Mouse (Mus musculus): ENCODE measurements around the gene Sapcd2. TPM values are rescaled to one million over a fixed set of nuclear protein-coding genes. Genes with fewer than 3 reads are reported as not detected.

The Sapcd2 gene
- polyA plus RNA-seq, 1 experiment from 2014 or later = 37.6 TPM

DNA sequence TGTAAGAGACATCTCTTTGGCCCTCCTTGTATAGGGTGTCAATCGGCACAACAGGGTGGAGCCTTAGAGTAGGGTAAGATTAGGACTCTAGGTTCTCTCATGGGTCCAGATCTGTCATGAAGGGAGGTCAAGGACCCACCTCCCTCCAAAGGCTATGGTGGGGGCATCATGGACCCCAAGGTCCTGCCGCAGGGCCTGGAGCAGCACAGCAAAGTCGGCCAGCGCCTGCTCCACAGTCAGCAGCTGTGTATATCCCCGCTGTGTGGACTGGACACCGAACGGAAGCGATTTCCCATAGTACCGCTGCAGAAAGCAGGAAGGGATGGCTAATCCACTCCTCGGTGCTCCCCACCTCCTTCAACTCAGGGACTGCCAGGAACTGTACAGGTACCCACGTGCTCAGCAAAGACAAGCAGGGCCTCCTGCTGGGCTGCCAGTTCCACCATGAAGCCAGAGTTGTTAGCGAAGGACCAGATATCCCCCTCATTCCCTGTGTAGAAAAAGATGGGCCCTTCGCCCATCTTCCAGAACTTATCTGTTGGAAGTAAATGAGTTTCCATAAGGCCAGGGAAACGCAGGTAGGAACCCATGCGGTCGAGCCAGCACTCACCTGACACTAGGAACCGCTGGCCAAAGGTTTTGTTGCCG lies 16.6 kb upstream of the Sapcd2 start:
- Histone ChIP-seq H3K27me3 (replicated peaks) (no peaks in the 10 kb centered on the region), H3K4me1 (peaks cover 18% of the 10 kb centered on the region), H3K9me3 (no peaks in the 10 kb centered on the region), H3K4me2 (peak overlapping the region; percentile 87), H3K36me3 (peaks cover 24% of the 10 kb centered on the region), H3K4me3 (replicated peaks) (peak overlapping the region; percentile 54), H3K27ac (no peak overlapping the region), H3K9ac (peak overlapping the region; percentile 60; the same call in 1 of the 2 replicates)
- 35% methylated on average over 18 of the region's 18 CpGs for WGBS
- ATAC-seq (ENCODE audit: insufficient read depth, low FRiP score, low read depth) = no peak

DNA sequence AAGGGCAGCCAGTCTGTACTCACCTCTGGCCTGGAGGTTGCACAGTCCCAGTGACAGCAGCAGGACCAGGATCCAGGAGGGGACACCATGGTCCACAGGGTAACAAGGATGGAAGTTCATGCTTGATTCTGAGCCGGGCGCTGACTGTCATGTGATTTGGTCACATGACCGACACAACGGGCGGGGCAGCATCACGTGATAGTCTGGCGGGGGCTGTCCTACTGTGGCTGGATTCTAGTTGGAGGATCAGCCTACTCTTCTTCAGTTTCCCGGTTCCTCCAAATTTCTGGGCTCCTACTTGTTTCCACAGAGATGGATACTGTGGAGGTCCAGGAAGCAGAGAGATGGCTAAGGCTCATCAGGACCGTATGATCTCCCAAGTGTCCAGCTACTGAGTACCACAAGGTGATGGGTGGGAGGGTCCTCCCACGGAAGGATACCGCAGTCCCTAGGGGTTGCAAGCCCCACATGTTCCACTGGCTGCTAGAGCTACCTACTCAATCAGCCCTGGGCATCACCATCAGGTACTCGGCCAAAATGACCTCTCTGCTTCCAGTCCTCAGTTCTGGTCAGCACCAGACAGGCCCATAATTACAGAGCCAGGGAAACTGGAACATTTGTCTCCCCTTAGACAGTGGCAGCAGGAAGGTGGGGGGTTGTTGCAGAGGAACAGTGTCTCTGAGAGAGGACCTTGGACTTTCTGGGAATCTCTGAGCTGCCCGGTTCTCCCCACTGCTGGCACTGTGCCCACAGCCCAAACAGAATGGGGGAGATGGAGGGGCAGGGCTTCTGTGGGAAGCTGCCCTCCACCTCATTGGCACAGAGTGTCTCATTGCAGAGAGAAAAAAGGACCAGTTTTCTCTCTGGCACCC lies 15.7 kb upstream of the Sapcd2 start, which contains the start of gene Dpp7:
Gene Dpp7 (minus strand): TSS at position 152 of the 872 bp plus-strand sequence.
- peak within 1 kb of the TSS; percentile 60; the same call in 1 of the 2 replicates for H3K9ac ChIP-seq
- H3K4me1 ChIP-seq = peaks cover 18% of the 10 kb centered on the region
- WGBS = 4% methylated on average over 13 of the region's 13 CpGs
- H3K27ac ChIP-seq = no peak within 1 kb of the TSS
- H3K27me3 ChIP-seq (replicated peaks) = no peaks in the 10 kb centered on the region
- no peaks in the 10 kb centered on the region for H3K9me3 ChIP-seq
- peak within 1 kb of the TSS; percentile 54 for H3K4me3 ChIP-seq (replicated peaks)
- H3K36me3 ChIP-seq = peaks cover 17% of the 10 kb centered on the region; the same call in 1 of the 2 replicates
- ATAC-seq (ENCODE audit: insufficient read depth, low FRiP score, low read depth) = peak; percentile 78
- peak within 1 kb of the TSS; percentile 87 for H3K4me2 ChIP-seq

DNA sequence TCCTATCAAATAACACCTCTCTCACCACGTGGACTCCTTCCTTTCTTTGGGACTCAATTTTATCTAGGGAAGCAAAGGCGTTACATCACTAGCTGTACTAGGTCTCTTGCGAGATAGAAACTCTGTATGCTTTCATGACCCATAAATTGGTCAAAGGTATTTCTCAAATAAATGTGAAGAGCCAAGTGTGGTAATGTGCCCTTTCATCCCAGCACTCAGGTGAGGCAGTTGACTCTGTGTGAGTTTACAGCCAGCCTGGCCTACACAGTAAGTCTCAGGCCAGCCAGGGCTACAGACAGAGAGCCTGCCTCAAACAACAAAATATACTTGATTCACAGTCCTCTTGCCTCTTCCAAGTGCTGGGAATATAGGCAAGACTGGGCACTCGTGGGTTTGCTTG lies 12.3 kb upstream of the Sapcd2 start:
- Histone ChIP-seq H3K9ac (no peak overlapping the region), H3K27me3 (replicated peaks) (0 out of 2 replicates have a peak, but pooled peaks cover 7% of the 10 kb centered on the region), H3K4me2 (no peak overlapping the region), H3K27ac (no peak overlapping the region), H3K4me1 (peaks cover 34% of the 10 kb centered on the region), H3K9me3 (no peaks in the 10 kb centered on the region), H3K4me3 (replicated peaks) (no peak overlapping the region), H3K36me3 (no peaks in the 10 kb centered on the region)
- ATAC-seq (ENCODE audit: insufficient read depth, low FRiP score, low read depth) = no peak
- WGBS = 79% methylated on average over 4 of the region's 4 CpGs

DNA sequence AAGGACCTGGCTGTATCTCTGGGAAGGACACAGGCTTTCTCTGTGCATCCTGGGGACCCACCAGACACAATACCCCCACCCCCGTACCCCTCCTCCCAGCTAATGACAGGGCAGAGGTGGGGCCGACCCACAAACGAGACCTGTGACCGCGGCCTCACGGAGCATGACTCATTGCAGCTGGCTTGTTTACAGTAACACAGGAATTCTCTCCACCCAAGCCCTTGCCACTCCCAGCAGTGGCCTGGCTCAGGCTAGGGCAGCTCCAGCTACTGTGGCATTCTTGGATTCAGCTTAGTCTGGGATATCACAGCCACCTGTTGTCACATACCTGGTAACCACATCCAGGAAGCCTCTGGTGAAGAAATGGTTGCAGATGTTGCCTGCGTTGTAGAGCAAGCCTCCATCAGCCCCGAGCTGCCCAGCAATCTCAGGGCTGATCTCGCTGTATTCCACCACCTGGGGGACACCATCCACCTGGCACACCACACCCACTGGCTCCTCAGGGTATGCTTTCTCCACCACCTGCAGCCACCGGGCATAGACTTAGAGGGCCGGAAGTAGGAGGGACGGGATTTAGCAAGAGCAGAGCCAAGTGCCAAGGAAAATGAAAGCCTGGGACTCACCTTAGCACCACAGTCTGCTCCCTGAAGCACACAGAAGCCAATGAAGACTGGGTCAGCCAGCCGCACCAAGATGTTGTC lies 8.5 kb upstream of the Sapcd2 start:
- peaks cover 20% of the 10 kb centered on the region for H3K4me1 ChIP-seq
- H3K4me3 ChIP-seq (replicated peaks) = peak overlapping the region; percentile 66; the same call in 1 of the 2 replicates
- H3K36me3 ChIP-seq = no peaks in the 10 kb centered on the region
- H3K9ac ChIP-seq = no peak overlapping the region
- 42% methylated on average over 13 of the region's 13 CpGs for WGBS
- peak overlapping the region; percentile 57; the same call in 1 of the 2 replicates for H3K27ac ChIP-seq
- ATAC-seq (ENCODE audit: insufficient read depth, low FRiP score, low read depth) = peak; percentile 55
- H3K27me3 ChIP-seq (replicated peaks) = 0 out of 2 replicates have a peak, but pooled peaks cover 7% of the 10 kb centered on the region
- no peaks in the 10 kb centered on the region for H3K9me3 ChIP-seq
- H3K4me2 ChIP-seq = peak overlapping the region; percentile 97

DNA sequence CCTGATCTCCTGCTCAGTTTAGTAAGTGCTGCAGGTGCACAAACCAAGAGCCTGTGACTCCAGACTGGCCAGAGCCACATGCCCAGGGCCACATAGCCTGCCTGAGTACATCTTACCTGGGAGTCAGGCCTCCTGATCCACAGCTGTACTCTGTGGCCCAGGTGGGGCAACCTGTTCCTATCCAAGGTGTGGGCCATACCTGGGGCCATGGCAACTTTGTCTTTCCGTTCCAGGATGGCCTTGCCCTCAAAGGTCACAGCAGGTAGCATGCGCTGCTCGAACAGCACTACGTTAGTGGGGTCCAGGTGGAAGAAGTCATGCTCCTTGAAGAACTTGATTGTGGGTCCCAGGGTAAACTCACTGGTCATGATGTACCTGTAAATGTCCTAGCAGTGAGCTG lies 7.8 kb upstream of the Sapcd2 start:
- WGBS = 87% methylated on average over 4 of the region's 4 CpGs
- peak overlapping the region; percentile 66 for H3K4me3 ChIP-seq (replicated peaks)
- H3K27me3 ChIP-seq (replicated peaks) = 0 out of 2 replicates have a peak, but pooled peaks cover 7% of the 10 kb centered on the region
- peak overlapping the region; percentile 97 for H3K4me2 ChIP-seq
- H3K9me3 ChIP-seq = no peaks in the 10 kb centered on the region
- no peak overlapping the region for H3K27ac ChIP-seq
- no peak overlapping the region for H3K9ac ChIP-seq
- H3K36me3 ChIP-seq = no peaks in the 10 kb centered on the region
- ATAC-seq (ENCODE audit: insufficient read depth, low FRiP score, low read depth) = no peak
- H3K4me1 ChIP-seq = peaks cover 20% of the 10 kb centered on the region

DNA sequence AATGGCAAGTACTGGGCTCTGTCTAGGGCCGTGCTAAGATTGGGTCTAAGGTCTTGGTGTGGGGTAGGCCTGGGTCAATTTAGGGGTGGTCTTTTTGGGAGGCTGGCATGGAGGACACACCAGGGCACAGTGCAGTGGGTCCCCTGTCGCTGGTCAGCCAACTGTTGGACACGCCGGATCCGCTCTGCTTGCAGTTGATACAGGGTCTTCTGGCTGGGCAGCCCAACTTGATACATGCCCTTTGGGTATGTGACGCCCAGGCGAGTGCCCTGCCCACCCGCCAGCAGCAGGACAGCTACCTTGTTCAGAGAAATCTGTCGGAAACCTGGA lies 7.4 kb upstream of the Sapcd2 start:
- no peak for ATAC-seq (ENCODE audit: insufficient read depth, low FRiP score, low read depth)
- Histone ChIP-seq H3K27ac (0 out of 2 replicates have a peak overlapping the region, but pooled peaks have one; percentile 76), H3K4me3 (replicated peaks) (peak overlapping the region; percentile 66), H3K27me3 (replicated peaks) (0 out of 2 replicates have a peak, but pooled peaks cover 7% of the 10 kb centered on the region), H3K9ac (peak overlapping the region; percentile 84), H3K36me3 (no peaks in the 10 kb centered on the region), H3K4me2 (peak overlapping the region; percentile 97), H3K4me1 (peaks cover 20% of the 10 kb centered on the region), H3K9me3 (no peaks in the 10 kb centered on the region)
- 37% methylated on average over 9 of the region's 9 CpGs for WGBS

DNA sequence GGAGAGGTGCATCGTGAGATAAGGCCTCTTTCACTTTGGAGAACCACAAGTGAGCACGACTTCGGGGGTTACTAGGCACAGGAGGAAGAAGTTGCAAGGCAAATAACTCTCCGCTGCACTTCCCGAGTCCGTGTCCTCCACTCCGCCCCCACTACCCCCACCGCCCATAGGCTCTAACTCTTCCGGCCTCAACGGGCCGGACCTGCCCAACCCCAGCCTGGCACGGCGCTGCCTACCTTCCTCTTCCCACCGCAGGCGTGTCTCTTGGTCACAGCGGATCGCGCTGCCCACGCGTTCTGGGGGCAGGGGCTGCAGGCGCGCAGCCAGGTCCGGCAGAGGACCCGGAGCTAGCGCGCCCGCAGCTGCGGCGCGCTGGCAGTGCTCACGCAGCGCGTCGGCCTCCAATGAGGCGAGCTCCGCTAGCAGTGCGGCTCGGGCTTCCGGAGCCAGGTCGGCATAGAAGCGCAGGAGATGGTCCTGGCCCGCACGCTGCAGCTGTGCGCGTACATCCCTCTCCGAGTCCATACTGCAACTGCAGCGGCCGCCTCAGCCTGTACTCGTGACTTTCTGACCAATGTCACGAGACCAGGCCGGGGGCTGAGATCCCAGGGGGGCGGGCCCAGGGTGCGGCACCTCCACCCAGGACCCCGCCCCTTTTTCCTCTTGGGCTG lies 6.9 kb upstream of the Sapcd2 start, which contains the start of gene Uap1l1:
Gene Uap1l1 (minus strand): TSS at position 592 of the 671 bp plus-strand sequence.
- Histone ChIP-seq H3K4me1 (peaks cover 20% of the 10 kb centered on the region), H3K9me3 (no peaks in the 10 kb centered on the region), H3K27ac (peak within 1 kb of the TSS; percentile 76), H3K4me3 (replicated peaks) (peak within 1 kb of the TSS; percentile 66), H3K9ac (peak within 1 kb of the TSS; percentile 84), H3K36me3 (no peaks in the 10 kb centered on the region), H3K4me2 (peak within 1 kb of the TSS; percentile 97), H3K27me3 (replicated peaks) (0 out of 2 replicates have a peak, but pooled peaks cover 7% of the 10 kb centered on the region)
- under 1% methylated on average over 53 of the region's 54 CpGs for WGBS
- ATAC-seq (ENCODE audit: insufficient read depth, low FRiP score, low read depth) = peak; percentile 78

DNA sequence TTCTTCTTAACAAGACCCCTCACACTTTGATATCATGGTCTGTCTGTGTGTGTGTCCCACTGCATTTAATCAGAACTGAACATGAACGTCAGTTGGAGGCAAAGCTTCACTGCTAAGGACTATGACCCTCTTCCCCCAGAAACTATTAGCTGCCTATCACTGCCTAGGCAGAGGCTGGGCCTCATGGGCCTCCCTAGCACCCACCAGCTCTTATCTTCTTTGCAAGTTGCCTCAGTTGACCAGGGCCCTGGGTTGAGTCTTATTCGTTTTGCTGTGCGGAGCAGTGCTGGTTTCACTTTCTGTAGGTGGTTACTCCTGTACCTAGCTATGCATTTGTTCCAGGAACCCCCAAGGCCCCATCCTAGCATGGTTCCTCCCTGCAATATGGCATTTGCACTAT lies 2.1 kb upstream of the Sapcd2 start:
- no peak overlapping the region for H3K9ac ChIP-seq
- H3K27me3 ChIP-seq (replicated peaks) = no peaks in the 10 kb centered on the region
- 90% methylated on average over 3 of the region's 3 CpGs for WGBS
- no peak overlapping the region for H3K4me2 ChIP-seq
- ATAC-seq (ENCODE audit: insufficient read depth, low FRiP score, low read depth) = no peak
- H3K4me1 ChIP-seq = peaks cover 30% of the 10 kb centered on the region
- no peaks in the 10 kb centered on the region for H3K36me3 ChIP-seq
- H3K9me3 ChIP-seq = no peaks in the 10 kb centered on the region
- no peak overlapping the region for H3K27ac ChIP-seq
- no peak overlapping the region for H3K4me3 ChIP-seq (replicated peaks)

DNA sequence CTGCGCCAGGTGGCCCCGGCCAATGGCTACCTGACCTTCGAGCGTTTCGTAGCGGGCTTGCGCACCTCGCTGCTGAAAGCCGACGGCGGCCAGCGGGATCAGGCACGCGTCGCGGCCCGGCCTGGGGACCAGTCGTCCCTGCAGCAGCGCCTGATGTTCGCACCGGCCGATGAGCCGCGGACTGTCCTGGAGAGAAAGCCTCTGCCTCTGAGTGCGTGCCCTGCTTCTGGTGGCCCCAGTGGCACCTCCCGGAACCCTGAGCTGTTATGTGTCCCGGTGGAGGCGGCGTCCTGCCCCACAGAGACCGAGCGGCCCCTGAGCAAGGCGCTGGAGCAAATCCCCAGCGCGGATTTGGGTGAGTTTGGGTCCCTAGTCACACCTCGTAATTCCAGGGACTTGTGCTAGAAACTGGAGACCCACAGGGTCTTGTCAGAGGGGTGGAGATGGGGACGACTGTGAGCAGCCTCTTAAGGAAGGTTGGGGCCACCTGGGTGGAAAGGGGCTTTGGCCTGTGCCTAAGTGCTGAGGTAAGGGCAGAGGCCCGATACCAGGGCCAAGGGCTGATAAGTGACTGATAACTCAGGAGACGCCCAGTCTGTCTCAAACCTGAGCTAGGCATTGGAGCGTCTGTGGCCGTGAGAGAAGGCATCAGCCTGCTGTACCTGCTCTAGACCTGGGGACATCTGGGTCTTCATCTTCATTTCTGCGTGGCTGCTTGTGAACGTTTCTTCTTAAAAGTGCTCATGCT lies 697 bp downstream of the Sapcd2 start:
- Histone ChIP-seq H3K27ac (peak overlapping the region; percentile 49; the same call in 1 of the 2 replicates), H3K4me3 (replicated peaks) (peak overlapping the region; percentile 60), H3K4me1 (peaks cover 26% of the 10 kb centered on the region), H3K4me2 (peak overlapping the region; percentile 92), H3K27me3 (replicated peaks) (no peaks in the 10 kb centered on the region), H3K9ac (peak overlapping the region; percentile 62), H3K36me3 (peaks cover 5% of the 10 kb centered on the region; the same call in 1 of the 2 replicates), H3K9me3 (no peaks in the 10 kb centered on the region)
- 2% methylated on average over 42 of the region's 42 CpGs for WGBS
- ATAC-seq (ENCODE audit: insufficient read depth, low FRiP score, low read depth) = no peak

DNA sequence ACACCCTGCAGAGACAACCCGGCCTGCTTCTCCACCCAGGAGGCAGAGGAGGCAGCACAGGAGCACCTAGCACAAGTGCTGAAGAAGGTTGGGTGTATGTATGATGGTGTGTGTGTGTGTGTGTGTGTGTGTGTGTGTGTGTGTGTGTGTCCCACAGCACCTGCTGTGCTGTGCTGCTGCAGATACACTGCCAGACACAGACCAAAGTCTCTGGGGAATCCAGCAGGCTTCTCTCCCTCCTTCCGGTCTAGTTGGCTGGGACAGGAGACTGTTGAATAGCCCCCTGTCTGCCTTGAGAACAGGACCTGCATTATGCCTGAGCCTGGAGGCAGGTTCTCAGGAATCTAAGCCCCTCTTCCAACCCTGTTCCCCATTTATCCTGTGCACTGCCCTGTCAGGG lies 1.3 kb downstream of the Sapcd2 start:
- peaks cover 7% of the 10 kb centered on the region; the same call in 1 of the 2 replicates for H3K36me3 ChIP-seq
- ATAC-seq (ENCODE audit: insufficient read depth, low FRiP score, low read depth) = no peak
- peaks cover 26% of the 10 kb centered on the region for H3K4me1 ChIP-seq
- no peak overlapping the region for H3K9ac ChIP-seq
- H3K4me3 ChIP-seq (replicated peaks) = peak overlapping the region; percentile 60
- peak overlapping the region; percentile 92 for H3K4me2 ChIP-seq
- H3K27me3 ChIP-seq (replicated peaks) = no peaks in the 10 kb centered on the region
- H3K27ac ChIP-seq = no peak overlapping the region
- no peaks in the 10 kb centered on the region for H3K9me3 ChIP-seq
- WGBS = 42% methylated on average over 2 of the region's 2 CpGs

Data from stomach, embryonic 15.5 days (tissue).